Mouse (Mus musculus): ENCODE results near the gene Ndufa13.

DNA sequence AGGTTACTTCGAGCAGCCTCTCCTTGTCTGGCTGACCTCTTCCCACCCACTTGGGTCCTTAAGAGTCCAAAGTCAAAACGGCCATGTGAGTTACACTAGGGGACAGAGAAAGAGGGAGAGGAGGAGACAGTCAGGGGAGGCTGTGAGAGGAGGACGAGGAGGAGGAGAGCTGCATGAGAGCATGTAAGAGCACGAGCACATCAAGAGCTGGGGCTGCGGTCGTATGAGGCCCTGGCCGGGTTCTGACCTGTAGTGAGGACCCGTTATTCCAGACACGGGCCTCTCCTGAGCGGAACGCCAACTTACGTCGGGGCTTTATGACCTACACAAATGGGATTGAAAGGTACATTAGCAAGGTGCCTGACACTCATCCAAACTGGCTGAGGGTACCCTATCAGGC is 9.6 kb upstream of the Ndufa13 start:
- TF ChIP-seq MAFK (IDR thresholded peaks at IDR 0.05; ENCODE audit: insufficient read depth, low read depth, low read length) (no peak), HCFC1 (IDR thresholded peaks at IDR 0.05; ENCODE audit: borderline replicate concordance, insufficient read depth, low read length) (no peak), ZNF384 (IDR thresholded peaks at IDR 0.05; ENCODE audit: low read depth, low read length) (no peak)
